Mouse (Mus musculus) right cerebral cortex, postnatal 10 days (tissue): ENCODE measurements at regions not wholly inside any gene's neighbourhood (a gene's known extent, or its start where the extent isn't known, plus 50 kb on each side); places are given as distances from the start of the nearest gene placed in this dataset.

Experiments used
- DNase-seq, 2 experiments: peaks; one replicate each; pipeline ENCODE4 v3.0.0; 2021; ENCODE audit warnings: low spot score in 2 of 2

GRCm38 (mm10) chr3:121902246-121902645, 50.1 kb upstream of the Arhgap29 start:
- DNase-seq, result no peak

- no peak for DNase-seq
Measured at GRCm38 (mm10) chr3:121900429-121900844, 51.9 kb upstream of the Arhgap29 start.

GRCm38 (mm10) chr3:121897821-121898574, 54.3 kb upstream of the Arhgap29 start:
- no peak for DNase-seq

- no peak for DNase-seq
Measured at GRCm38 (mm10) chr3:121893606-121894005, 58.7 kb upstream of the Arhgap29 start.

GRCm38 (mm10) chr3:121892675-121893074, 59.7 kb upstream of the Arhgap29 start:
- no peak for DNase-seq

GRCm38 (mm10) chr3:121891338-121891737, 61.0 kb upstream of the Arhgap29 start:
- DNase-seq, result no peak

GRCm38 (mm10) chr3:121890563-121890962, 61.8 kb upstream of the Arhgap29 start:
- DNase-seq, result no peak

- no peak for DNase-seq
Measured at GRCm38 (mm10) chr3:121886870-121887605, 65.3 kb upstream of the Arhgap29 start.

GRCm38 (mm10) chr3:121886309-121886708, 66.0 kb upstream of the Arhgap29 start:
- DNase-seq, result no peak

- DNase-seq, result no peak
Measured at GRCm38 (mm10) chr3:121885265-121886178, 66.8 kb upstream of the Arhgap29 start.

GRCm38 (mm10) chr3:121884328-121885248, 67.8 kb upstream of the Arhgap29 start:
- DNase-seq, result peak; percentile 87 to 92

GRCm38 (mm10) chr3:121880355-121880754, 65.3 kb upstream of the Abcd3 start:
- no peak for DNase-seq

- no peak for DNase-seq
Measured at GRCm38 (mm10) chr3:121875072-121875471, 60.0 kb upstream of the Abcd3 start.

- no peak for DNase-seq
Measured at GRCm38 (mm10) chr3:121874576-121874975, 59.5 kb upstream of the Abcd3 start.

- DNase-seq, result no peak
Measured at GRCm38 (mm10) chr3:121873572-121873971, 58.5 kb upstream of the Abcd3 start.

- DNase-seq, result no peak
Measured at GRCm38 (mm10) chr3:121872685-121873084, 57.6 kb upstream of the Abcd3 start.

- DNase-seq, result no peak
Measured at GRCm38 (mm10) chr3:121871795-121872194, 56.7 kb upstream of the Abcd3 start.

GRCm38 (mm10) chr3:121870726-121871125, 55.6 kb upstream of the Abcd3 start:
- DNase-seq, result no peak

GRCm38 (mm10) chr3:121869694-121870093, 54.6 kb upstream of the Abcd3 start:
- DNase-seq, result peak in 1 of 2 experiments; percentile 40

- no peak for DNase-seq
Measured at GRCm38 (mm10) chr3:121867301-121867700, 52.2 kb upstream of the Abcd3 start.
